Mouse (Mus musculus): Measurements from ENCODE around the gene Pard3.

DNA sequence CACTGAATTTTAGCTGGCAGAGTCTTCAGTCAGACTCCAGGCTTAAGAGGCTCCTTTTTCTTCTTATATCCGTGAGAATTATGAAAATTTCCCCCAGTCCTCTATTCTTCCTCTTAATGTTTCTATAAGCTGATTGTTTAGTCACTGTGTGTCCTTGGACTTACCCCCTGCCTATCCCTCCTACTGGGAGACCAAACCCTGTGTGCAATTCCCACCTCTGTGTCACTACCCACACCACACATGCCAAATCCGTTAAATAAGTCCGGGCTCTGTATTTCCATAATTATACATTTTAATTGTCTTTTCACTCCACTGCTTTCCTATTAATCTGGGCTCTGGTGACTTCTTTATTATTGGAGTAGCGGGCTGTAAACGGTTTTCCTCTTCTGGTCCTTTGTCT, 203.1 kb downstream of the Pard3 start:
- TF ChIP-seq POLR2A (IDR thresholded peaks at IDR 0.05; ENCODE audit: low read depth, low read length) (no peak), CTCF (conservative IDR thresholded peaks at IDR 0.05; ENCODE audit: insufficient read depth, insufficient read length, low read depth, low read length) (no peak)
